8 mouse cellular contexts compared by ENCODE assay signal in genomic region chr1:152904469-152904868, GRCm38 (mm10). TPM values are rescaled to one million over a fixed set of nuclear protein-coding genes. Genes with fewer than 3 reads are reported as not detected.
DNase-seq lines count a peak whose midpoint lies in the region; ATAC-seq and TF ChIP-seq lines count a peak whose summit lies in the region.

No protein-coding gene starts in this region.

- dilution Hi-C loops in CH12.LX (cut with MboI; ENCODE audit: extremely low pct_ligation_motif_present, extremely low pct_unique_long_range_greater_than_20kb, low sequenced_read_pairs) = no loop called here

- H3K27me3 ChIP-seq in CH12.LX (replicated peaks) = no peaks in the 10 kb centered on the region
- no peaks in the 10 kb centered on the region for H3K27me3 ChIP-seq in forebrain, embryonic 11.5 days (ENCODE audit: control insufficient read depth, insufficient read depth, low read length)
- no peaks in the 10 kb centered on the region for H3K27me3 ChIP-seq in heart, embryonic 16.5 days (ENCODE audit: control insufficient read depth, insufficient read depth, low read length)
- H3K27me3 ChIP-seq in liver, embryonic 13.5 days = no peaks in the 10 kb centered on the region
- no peaks in the 10 kb centered on the region for H3K27me3 ChIP-seq in stomach, embryonic 14.5 days (ENCODE audit: control insufficient read depth, insufficient read depth, low read length)

- peaks cover 27% of the 10 kb centered on the region for H3K79me2 ChIP-seq in CH12.LX (replicated peaks; ENCODE audit: control insufficient read depth, extremely low read depth, insufficient read depth, poor library complexity, severe bottlenecking)

- H3K36me3 ChIP-seq in CH12.LX (replicated peaks in 1 of 2; ENCODE audit: control insufficient read depth in 1 of 2, insufficient read depth in 1 of 2, low read length in 1 of 2) = peaks cover 0 to 5% of the 10 kb centered on the region in 2 experiments
- no peaks in the 10 kb centered on the region for H3K36me3 ChIP-seq in forebrain, embryonic 11.5 days (ENCODE audit: control insufficient read depth, insufficient read depth, low read length)
- no peaks in the 10 kb centered on the region for H3K36me3 ChIP-seq in heart, embryonic 16.5 days (ENCODE audit: control insufficient read depth, insufficient read depth)
- peaks cover 2% of the 10 kb centered on the region; the same call in 1 of the 2 replicates for H3K36me3 ChIP-seq in liver, embryonic 13.5 days
- no peaks in the 10 kb centered on the region for H3K36me3 ChIP-seq in stomach, embryonic 14.5 days (ENCODE audit: control insufficient read depth, insufficient read depth, low read length)

- peak; percentile 95 for DNase-seq in CH12.LX (ENCODE audit: extremely low read depth)
- peak; percentile 85 for DNase-seq in c-Kit-positive CD71-positive TER-119-negative erythroid progenitor cells, embryonic 14.5 days (ENCODE audit: low read depth)
- peak; percentile 85 for DNase-seq in forebrain, embryonic 11.5 days (ENCODE audit: low spot score)
- peak; percentile 88 to 95 for DNase-seq in kidney, postnatal 25 days
- DNase-seq in liver, embryonic 13.5 days = peak; percentile 79
- DNase-seq in natural killer cell, adult 2 months (ENCODE audit: low spot score in 2 of 2) = peak; percentile 90

- TF ChIP-seq CTCF in CH12.LX (conservative IDR thresholded peaks at IDR 0.05 in 1 of 2, IDR thresholded peaks at IDR 0.05 in 1 of 2; ENCODE audit: low read depth in 2 of 2, low read length in 2 of 2) = peak in 1 of 2 experiments; percentile 87; a peak in 2 of 4 replicates

- TF ChIP-seq POLR2A in CH12.LX (IDR thresholded peaks at IDR 0.05; ENCODE audit: low read depth, low read length) = peak; percentile 70

- peak; percentile 31; the same call in 1 of the 2 replicates for ATAC-seq in forebrain, embryonic 11.5 days (replicated peaks; ENCODE audit: low FRiP score)
- peak; percentile 41 for ATAC-seq in heart, embryonic 16.5 days (replicated peaks; ENCODE audit: extremely low read depth, insufficient read depth, low FRiP score)
- ATAC-seq in liver, embryonic 13.5 days (ENCODE audit: low read depth) = peak; percentile 45
- peak; percentile 47; the same call in 1 of the 2 replicates for ATAC-seq in stomach, embryonic 14.5 days (ENCODE audit: insufficient number of reproducible peaks, insufficient read depth, low FRiP score, low read depth)

- peak overlapping the region; percentile 61 to 68 (median 65) for H3K4me3 ChIP-seq in CH12.LX (replicated peaks in 1 of 3; ENCODE audit: low read depth in 2 of 3, low read length in 2 of 3, poor library complexity in 1 of 3)
- peak overlapping the region; percentile 32 for H3K4me3 ChIP-seq in forebrain, embryonic 11.5 days (ENCODE audit: low read depth, low read length)
- peak overlapping the region; percentile 58 for H3K4me3 ChIP-seq in heart, embryonic 16.5 days (ENCODE audit: low read length)
- peak overlapping the region; percentile 95 for H3K4me3 ChIP-seq in liver, embryonic 13.5 days (replicated peaks)
- H3K4me3 ChIP-seq in stomach, embryonic 14.5 days (ENCODE audit: low read depth, low read length) = peak overlapping the region; percentile 74

- no peak for TF ChIP-seq EP300 in CH12.LX (IDR thresholded peaks at IDR 0.05; ENCODE audit: low read length)

- under 1% methylated on average over 14 of the region's 14 CpGs for WGBS in forebrain, embryonic 11.5 days
- WGBS in heart, embryonic 16.5 days = under 1% methylated on average over 14 of the region's 14 CpGs
- WGBS in liver, embryonic 13.5 days (ENCODE audit: insufficient replicate concordance) = under 1% methylated on average over 14 of the region's 14 CpGs
- under 1% methylated on average over 14 of the region's 14 CpGs for WGBS in stomach, embryonic 14.5 days

- no peak overlapping the region for H3K27ac ChIP-seq in CH12.LX (ENCODE audit: insufficient read depth, low read depth)
- peak overlapping the region; percentile 39; the same call in 1 of the 2 replicates for H3K27ac ChIP-seq in forebrain, embryonic 11.5 days (ENCODE audit: low read depth, low read length)
- H3K27ac ChIP-seq in heart, embryonic 16.5 days (ENCODE audit: low read length) = peak overlapping the region; percentile 38; the same call in 1 of the 2 replicates
- H3K27ac ChIP-seq in liver, embryonic 13.5 days = 0 out of 2 replicates have a peak overlapping the region, but pooled peaks have one; percentile 34
- no peak overlapping the region for H3K27ac ChIP-seq in stomach, embryonic 14.5 days (ENCODE audit: low read length)

- H3K9me3 ChIP-seq in CH12.LX (replicated peaks; ENCODE audit: low read length) = no peaks in the 10 kb centered on the region
- H3K9me3 ChIP-seq in forebrain, embryonic 11.5 days (ENCODE audit: control insufficient read depth, low read length) = no peaks in the 10 kb centered on the region
- no peaks in the 10 kb centered on the region for H3K9me3 ChIP-seq in heart, embryonic 16.5 days (replicated peaks; ENCODE audit: control insufficient read depth, low read length)
- H3K9me3 ChIP-seq in liver, embryonic 13.5 days (replicated peaks) = no peaks in the 10 kb centered on the region
- H3K9me3 ChIP-seq in stomach, embryonic 14.5 days (ENCODE audit: control insufficient read depth, low read depth, low read length) = no peaks in the 10 kb centered on the region

- H3K4me1 ChIP-seq in CH12.LX (ENCODE audit: control insufficient read depth in 1 of 2, insufficient read depth in 2 of 2) = peaks cover 3 to 20% of the 10 kb centered on the region in 2 experiments; a peak in 3 of 4 replicates
- no peaks in the 10 kb centered on the region; the same call in 1 of the 2 replicates for H3K4me1 ChIP-seq in forebrain, embryonic 11.5 days (replicated peaks; ENCODE audit: control insufficient read depth, insufficient read depth, low read length)
- peaks cover 14% of the 10 kb centered on the region for H3K4me1 ChIP-seq in heart, embryonic 16.5 days (ENCODE audit: control insufficient read depth, insufficient read depth, low read length)
- H3K4me1 ChIP-seq in liver, embryonic 13.5 days (replicated peaks) = peaks cover 30% of the 10 kb centered on the region
- peaks cover 5% of the 10 kb centered on the region; the same call in 1 of the 2 replicates for H3K4me1 ChIP-seq in stomach, embryonic 14.5 days (ENCODE audit: control insufficient read depth, insufficient read depth, low read length)

- H3K9ac ChIP-seq in CH12.LX (ENCODE audit: insufficient read depth, low read depth) = peak overlapping the region; percentile 54; the same call in 1 of the 2 replicates
- H3K9ac ChIP-seq in forebrain, embryonic 11.5 days (ENCODE audit: low read length) = peak overlapping the region; percentile 50
- H3K9ac ChIP-seq in heart, embryonic 16.5 days (ENCODE audit: low read length) = peak overlapping the region; percentile 59
- peak overlapping the region; percentile 62 for H3K9ac ChIP-seq in liver, embryonic 13.5 days
- no peak overlapping the region for H3K9ac ChIP-seq in stomach, embryonic 14.5 days (replicated peaks; ENCODE audit: low read depth, low read length)

- peak; percentile 80 for TF ChIP-seq RAD21 in CH12.LX (IDR thresholded peaks at IDR 0.05; ENCODE audit: low read depth, low read length)

- H3K4me2 ChIP-seq in CH12.LX (ENCODE audit: insufficient read depth, low read depth, poor library complexity, severe bottlenecking) = peak overlapping the region; percentile 33; the same call in 1 of the 2 replicates
- peak overlapping the region; percentile 97 for H3K4me2 ChIP-seq in forebrain, embryonic 11.5 days (ENCODE audit: low read depth, low read length, severe bottlenecking)
- H3K4me2 ChIP-seq in heart, embryonic 16.5 days (ENCODE audit: low read depth, low read length) = peak overlapping the region; percentile 97
- peak overlapping the region; percentile 99 for H3K4me2 ChIP-seq in liver, embryonic 13.5 days
- peak overlapping the region; percentile 99 for H3K4me2 ChIP-seq in stomach, embryonic 14.5 days (replicated peaks; ENCODE audit: low read depth, low read length)

- in situ Hi-C loops in CH12.LX (cut with MboI; ENCODE audit: low pct_ligation_motif_present, low pct_unique_long_range_greater_than_20kb, low sequenced_read_pairs) = loop anchor here (10.0 to 25.0 kb wide), 2 partner anchors 110 to 367 kb away; no protein-coding TSS in a partner anchor

TF ChIP-seq in CH12.LX, 34 proteins besides CTCF, POLR2A, EP300 and RAD21 (continues in another document):
- TF ChIP-seq JUN (IDR thresholded peaks at IDR 0.05; ENCODE audit: insufficient read depth, low read depth, low read length) (no peak), SIN3A (IDR thresholded peaks at IDR 0.05; ENCODE audit: low read length) (peak; percentile 73), MAZ (IDR thresholded peaks at IDR 0.05; ENCODE audit: low read depth, low read length) (0 out of 2 replicates have a peak, but pooled peaks have one; percentile 25), ZMIZ1 (IDR thresholded peaks at IDR 0.05; ENCODE audit: low read depth, low read length) (no peak; the same call in 1 of the 2 replicates), POLR2AphosphoS2 (IDR thresholded peaks at IDR 0.05; ENCODE audit: low read depth, low read length) (peak; percentile 34; the same call in 1 of the 2 replicates), MAFK (IDR thresholded peaks at IDR 0.05; ENCODE audit: insufficient replicate concordance, low read length) (no peak), NRF1 (IDR thresholded peaks at IDR 0.05; ENCODE audit: low read depth, low read length) (0 out of 2 replicates have a peak, but pooled peaks have one; percentile 25), ZC3H11A (IDR thresholded peaks at IDR 0.05; ENCODE audit: low read depth, low read length) (no peak), USF1 (IDR thresholded peaks at IDR 0.05; ENCODE audit: low read depth, low read length) (no peak), HCFC1 (IDR thresholded peaks at IDR 0.05; ENCODE audit: low read depth, low read length) (peak; percentile 47; the same call in 1 of the 2 replicates)

RNA-seq across cellular contexts. Expression of gene Smg7, which starts 2.0 kb away (rescaled TPM):
- total RNA-seq in CH12.LX (2012; rRNA removed) (23.4 and 24.2 TPM in 2 replicates), CH12.LX (2014; rRNA removed) (27.0 and 27.7 TPM in 2 replicates)
- 43.3 and 55.2 TPM in 2 replicates for polyA plus RNA-seq in CH12.LX (2012; ENCODE audit: insufficient read length, low read depth)
- polyA plus RNA-seq in forebrain, embryonic 11.5 days (2014; fragmentation: Nextera tagmentation; extraction: Ambion mirVana) = 47.1 and 51.1 TPM in 2 replicates
- polyA plus RNA-seq in heart, embryonic 16.5 days (2015; fragmentation: Nextera tagmentation; extraction: Ambion mirVana) = 21.5 and 23.2 TPM in 2 replicates
- polyA plus RNA-seq in liver, embryonic 13.5 days (2015; fragmentation: Nextera tagmentation; extraction: Ambion mirVana) = 9.5 and 12.2 TPM in 2 replicates
- 37.6 and 37.7 TPM in 2 replicates for polyA plus RNA-seq in stomach, embryonic 14.5 days (2014; fragmentation: Nextera tagmentation; extraction: Ambion mirVana)

RNA-seq across cellular contexts. Expression of gene Nmnat2, which starts 50.3 kb away (rescaled TPM):
- total RNA-seq in CH12.LX (2012; rRNA removed) = 0.04 TPM in 1 of 2 replicates, not detected in the other
- 0.07 and 0.09 TPM in 2 replicates for total RNA-seq in CH12.LX (2014; rRNA removed)
- 0.09 and 0.29 TPM in 2 replicates for polyA plus RNA-seq in CH12.LX (2012; ENCODE audit: insufficient read length, low read depth)
- polyA plus RNA-seq in forebrain, embryonic 11.5 days (2014; fragmentation: Nextera tagmentation; extraction: Ambion mirVana) = 11.7 and 16.0 TPM in 2 replicates
- polyA plus RNA-seq in heart, embryonic 16.5 days (2015; fragmentation: Nextera tagmentation; extraction: Ambion mirVana) = 0.58 and 1.1 TPM in 2 replicates
- 0.09 and 0.17 TPM in 2 replicates for polyA plus RNA-seq in liver, embryonic 13.5 days (2015; fragmentation: Nextera tagmentation; extraction: Ambion mirVana)
- 3.0 and 3.8 TPM in 2 replicates for polyA plus RNA-seq in stomach, embryonic 14.5 days (2014; fragmentation: Nextera tagmentation; extraction: Ambion mirVana)

Comparison
In these comparisons a context has a peak if more than half of its experiments do, and no peak if none do; other contexts are left out.
1. H3K27ac ChIP-seq: peak in forebrain, embryonic 11.5 days (single experiment), heart, embryonic 16.5 days (single experiment) and liver, embryonic 13.5 days (single experiment); none in CH12.LX (single experiment) and stomach, embryonic 14.5 days (single experiment).
2. H3K4me2 ChIP-seq: peak in every context shown above with its lines; median percentile 99 in liver, embryonic 13.5 days; 99 in stomach, embryonic 14.5 days; 97 in forebrain, embryonic 11.5 days; 97 in heart, embryonic 16.5 days; 33 in CH12.LX.
3. H3K4me3 ChIP-seq: peak in every context shown above with its lines; median percentile 95 in liver, embryonic 13.5 days; 74 in stomach, embryonic 14.5 days; 65 in CH12.LX; 58 in heart, embryonic 16.5 days; 32 in forebrain, embryonic 11.5 days.
4. Peak in every context shown above with its lines, with median percentiles within 50 percentile points of each other: DNase-seq and ATAC-seq.